Mouse (Mus musculus): ENCODE results near the gene Cyb561d2. TPM values are rescaled to one million over a fixed set of nuclear protein-coding genes. Genes with fewer than 3 reads are reported as not detected.

Gene Cyb561d2
- polyA plus RNA-seq, 1 experiment = 33.1 TPM

DNA sequence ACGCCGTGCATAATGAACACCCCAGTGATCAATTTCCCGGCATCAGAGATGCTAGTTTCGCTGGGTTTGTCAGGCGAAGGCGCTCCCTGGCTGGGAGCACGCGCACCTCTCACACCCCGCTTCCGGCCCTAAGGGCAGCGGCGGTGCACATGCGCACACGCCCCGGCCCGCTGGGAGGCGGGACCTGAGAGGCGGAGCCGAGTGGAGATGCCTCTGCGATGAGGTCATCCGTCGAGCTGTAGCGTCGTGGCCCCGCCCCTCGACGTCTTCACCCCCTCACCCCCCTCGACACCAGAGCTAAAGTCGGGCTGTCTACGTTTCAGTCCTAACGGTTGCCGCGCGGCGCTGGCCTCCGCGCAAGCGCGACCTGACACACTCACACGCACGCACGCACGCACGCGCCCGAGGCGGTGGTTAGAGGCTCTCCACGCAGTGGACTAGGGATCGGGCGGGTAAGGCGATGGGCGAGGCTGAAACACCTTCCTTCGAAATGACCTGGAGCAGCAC, 12.4 kb upstream of the Cyb561d2 start:
- Histone ChIP-seq H3K27me3 (ENCODE audit: control insufficient read depth, insufficient read depth, low read length) (no peaks in the 10 kb centered on the region), H3K36me3 (ENCODE audit: control insufficient read depth, insufficient read depth, low read length) (peaks cover 21% of the 10 kb centered on the region), H3K27ac (ENCODE audit: insufficient read depth, low read length) (peak overlapping the region; percentile 97), H3K4me3 (ENCODE audit: extremely low read depth, insufficient read depth, insufficient read length) (peak overlapping the region; percentile 91), H3K4me1 (ENCODE audit: control insufficient read depth, insufficient read depth, insufficient read length) (peaks cover 31% of the 10 kb centered on the region)
- TF ChIP-seq CTCF (IDR thresholded peaks at IDR 0.05; ENCODE audit: extremely low read depth, insufficient read depth, insufficient read length, insufficient replicate concordance) (no peak), POLR2A (IDR thresholded peaks at IDR 0.05; ENCODE audit: low read depth, low read length) (peak; percentile 91)
- DNase-seq (ENCODE audit: low read depth in 1 of 2, low spot score in 2 of 2) = peak; percentile 91 to 98
- WGBS = under 1% methylated on average over 52 of the region's 53 CpGs

DNA sequence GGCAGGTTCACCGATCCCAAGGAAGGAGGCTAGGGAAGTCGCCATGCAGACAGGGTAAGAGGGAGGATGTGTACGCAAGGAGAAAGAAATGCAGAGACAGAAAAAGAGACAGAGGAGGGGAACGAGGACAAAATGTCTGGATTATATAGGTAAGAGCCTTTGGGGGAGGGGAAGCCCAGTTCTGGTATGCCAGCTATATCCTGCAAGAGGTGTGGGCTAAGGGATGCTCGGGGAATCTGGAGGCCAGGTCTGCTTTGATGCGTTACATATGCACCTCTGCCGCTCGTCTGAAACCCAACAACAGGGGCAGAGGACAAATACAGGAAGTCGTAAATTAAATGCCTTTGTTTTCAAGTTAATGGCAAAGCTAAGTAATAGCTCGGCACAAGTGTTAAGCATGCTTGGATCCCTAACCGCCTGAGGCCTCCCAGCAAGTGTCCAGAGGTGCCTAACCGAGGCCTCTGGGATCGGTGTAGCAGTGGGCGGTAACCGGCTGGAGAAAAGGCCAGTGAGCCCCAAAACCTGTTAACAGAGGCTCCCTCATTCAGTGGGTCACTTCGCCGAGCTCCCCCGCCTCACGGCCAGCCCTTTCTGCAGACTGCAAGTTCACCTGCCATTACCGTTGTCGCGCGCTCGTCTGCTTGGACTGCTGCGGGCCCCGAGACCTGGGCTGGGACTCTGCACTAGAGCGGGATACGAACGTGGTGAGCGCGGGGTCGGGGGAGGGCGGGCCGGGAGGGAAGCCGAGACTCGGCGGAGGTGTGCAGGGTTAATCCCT, 11.7 kb upstream of the Cyb561d2 start:
- WGBS = 4% methylated on average over 37 of the region's 37 CpGs
- TF ChIP-seq POLR2A (IDR thresholded peaks at IDR 0.05; ENCODE audit: low read depth, low read length) (no peak), CTCF (IDR thresholded peaks at IDR 0.05; ENCODE audit: extremely low read depth, insufficient read depth, insufficient read length, insufficient replicate concordance) (no peak)
- H3K36me3 ChIP-seq (ENCODE audit: control insufficient read depth, insufficient read depth, low read length) = peaks cover 15% of the 10 kb centered on the region
- H3K27me3 ChIP-seq (ENCODE audit: control insufficient read depth, insufficient read depth, low read length) = no peaks in the 10 kb centered on the region
- peak overlapping the region; percentile 91 for H3K27ac ChIP-seq (ENCODE audit: insufficient read depth, low read length)
- peaks cover 31% of the 10 kb centered on the region for H3K4me1 ChIP-seq (ENCODE audit: control insufficient read depth, insufficient read depth, insufficient read length)
- H3K4me3 ChIP-seq (ENCODE audit: extremely low read depth, insufficient read depth, insufficient read length) = peak overlapping the region; percentile 70
- DNase-seq (ENCODE audit: low read depth in 1 of 2, low spot score in 2 of 2) = peak in 1 of 2 experiments; percentile 52

DNA sequence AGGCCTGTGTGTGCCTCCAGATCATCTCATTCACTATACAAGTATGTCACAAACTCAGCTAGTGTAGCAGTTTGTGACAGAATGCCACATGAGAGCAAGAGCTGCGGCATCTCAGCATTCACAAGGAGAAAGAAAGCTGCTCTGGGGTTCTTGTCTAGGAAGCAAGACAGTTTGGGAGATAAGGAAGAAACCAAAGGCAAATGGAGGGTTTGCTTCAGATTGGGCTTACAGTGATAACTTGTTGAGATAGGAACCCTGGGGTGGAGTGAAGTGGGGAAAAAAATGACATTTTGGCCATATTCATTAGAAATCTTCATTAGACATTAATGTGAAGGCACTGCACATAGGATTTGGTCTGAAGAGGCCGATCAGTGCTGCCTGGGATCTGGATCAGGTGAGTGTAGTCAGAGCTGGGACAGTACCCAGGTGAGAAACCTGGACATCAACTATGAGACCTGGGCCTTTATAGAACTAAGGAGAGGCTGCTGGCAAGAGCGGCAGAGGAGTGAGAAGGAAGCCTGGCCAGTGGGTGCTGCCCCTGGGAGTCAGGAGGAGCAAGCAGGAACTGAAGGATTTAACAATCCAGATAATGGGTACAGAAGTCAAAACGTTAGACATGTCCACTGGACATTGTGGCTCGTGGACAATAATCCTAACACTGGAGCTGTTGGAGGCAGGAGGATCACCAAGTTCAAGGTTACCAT, 10.8 kb upstream of the Cyb561d2 start:
- Histone ChIP-seq H3K4me3 (ENCODE audit: extremely low read depth, insufficient read depth, insufficient read length) (no peak overlapping the region), H3K36me3 (ENCODE audit: control insufficient read depth, insufficient read depth, low read length) (peaks cover 8% of the 10 kb centered on the region), H3K27me3 (ENCODE audit: control insufficient read depth, insufficient read depth, low read length) (no peaks in the 10 kb centered on the region), H3K4me1 (ENCODE audit: control insufficient read depth, insufficient read depth, insufficient read length) (peaks cover 31% of the 10 kb centered on the region), H3K27ac (ENCODE audit: insufficient read depth, low read length) (no peak overlapping the region)
- no peak for DNase-seq (ENCODE audit: low read depth in 1 of 2, low spot score in 2 of 2)
- 83% methylated on average over 5 of the region's 5 CpGs for WGBS
- no peak for TF ChIP-seq POLR2A (IDR thresholded peaks at IDR 0.05; ENCODE audit: low read depth, low read length)
- TF ChIP-seq CTCF (IDR thresholded peaks at IDR 0.05; ENCODE audit: extremely low read depth, insufficient read depth, insufficient read length, insufficient replicate concordance) = no peak

DNA sequence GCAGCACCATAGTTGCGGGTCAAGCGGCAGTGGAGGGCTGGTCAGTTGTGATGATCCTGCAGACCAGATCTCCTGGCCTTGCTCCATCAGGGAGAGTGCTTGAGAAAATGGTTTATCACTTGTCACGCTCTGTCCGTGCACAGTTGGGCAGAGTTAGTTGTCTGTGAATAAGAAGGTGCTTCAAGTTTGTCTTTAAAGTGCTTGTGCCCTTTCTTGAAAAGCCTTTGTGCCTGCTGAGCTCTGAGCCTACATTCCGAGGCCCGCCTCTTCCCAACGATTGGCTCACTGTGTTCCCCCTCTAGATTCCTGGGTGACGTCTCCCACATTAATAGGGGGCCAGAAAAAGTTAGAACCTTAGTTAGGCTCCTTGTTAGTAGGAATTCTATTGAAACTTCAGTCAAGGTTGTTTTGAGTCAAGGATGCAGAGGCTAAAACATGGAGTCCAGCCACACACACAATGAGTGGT, 9.9 kb upstream of the Cyb561d2 start:
- Histone ChIP-seq H3K27ac (ENCODE audit: insufficient read depth, low read length) (peak overlapping the region; percentile 80), H3K4me3 (ENCODE audit: extremely low read depth, insufficient read depth, insufficient read length) (peak overlapping the region; percentile 58; the same call in 1 of the 2 replicates), H3K27me3 (ENCODE audit: control insufficient read depth, insufficient read depth, low read length) (no peaks in the 10 kb centered on the region), H3K36me3 (ENCODE audit: control insufficient read depth, insufficient read depth, low read length) (no peaks in the 10 kb centered on the region), H3K4me1 (ENCODE audit: control insufficient read depth, insufficient read depth, insufficient read length) (peaks cover 38% of the 10 kb centered on the region)
- WGBS = 53% methylated on average over 8 of the region's 8 CpGs
- no peak for TF ChIP-seq CTCF (IDR thresholded peaks at IDR 0.05; ENCODE audit: extremely low read depth, insufficient read depth, insufficient read length, insufficient replicate concordance)
- no peak for TF ChIP-seq POLR2A (IDR thresholded peaks at IDR 0.05; ENCODE audit: low read depth, low read length)
- DNase-seq (ENCODE audit: low read depth in 1 of 2, low spot score in 2 of 2) = no peak

DNA sequence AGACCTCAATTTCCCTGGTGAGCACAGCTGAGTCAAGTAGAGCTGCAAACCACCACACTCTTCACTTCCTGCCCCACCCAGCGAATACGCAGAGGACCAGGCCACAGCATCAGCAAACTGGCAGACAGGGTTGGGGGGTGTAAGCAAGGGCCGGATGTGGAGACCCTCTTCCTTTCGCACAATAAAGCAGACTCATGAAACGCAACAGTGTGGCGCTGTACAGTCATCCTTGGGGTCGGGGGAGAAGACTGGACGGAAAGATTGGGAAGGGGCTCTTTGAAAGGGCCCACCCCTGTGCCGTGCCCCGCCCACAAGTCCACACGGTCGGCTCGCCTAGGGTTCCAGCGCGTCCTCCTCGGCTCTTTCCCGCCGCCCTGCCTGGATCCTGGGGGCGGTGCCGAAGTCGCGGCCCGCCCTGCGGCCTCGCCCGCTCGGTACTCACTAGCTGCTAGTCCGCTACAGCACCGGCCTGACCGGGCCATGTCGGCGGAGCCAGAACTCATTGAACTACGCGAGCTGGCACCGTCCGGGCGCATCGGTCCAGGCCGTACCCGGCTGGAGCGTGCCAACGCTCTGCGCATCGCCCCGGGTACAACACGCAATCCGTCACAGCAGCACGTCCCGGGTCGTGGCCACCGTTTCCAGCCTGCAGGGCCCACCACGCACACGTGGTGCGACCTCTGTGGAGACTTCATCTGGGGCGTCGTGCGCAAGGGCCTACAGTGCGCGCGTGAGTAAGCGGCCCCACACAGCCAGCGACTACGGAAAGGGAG, 9.3 kb upstream of the Cyb561d2 start, which contains the start of gene Rassf1:
Gene Rassf1, plus strand, starts transcription at position 439 of the 773 bp plus-strand sequence.
- H3K4me3 ChIP-seq (ENCODE audit: extremely low read depth, insufficient read depth, insufficient read length) = peak within 1 kb of the TSS; percentile 58
- peaks cover 36% of the 10 kb centered on the region for H3K4me1 ChIP-seq (ENCODE audit: control insufficient read depth, insufficient read depth, insufficient read length)
- peak within 1 kb of the TSS; percentile 80 for H3K27ac ChIP-seq (ENCODE audit: insufficient read depth, low read length)
- H3K27me3 ChIP-seq (ENCODE audit: control insufficient read depth, insufficient read depth, low read length) = no peaks in the 10 kb centered on the region
- WGBS = 4% methylated on average over 63 of the region's 63 CpGs
- peak; percentile 73 to 74 for DNase-seq (ENCODE audit: low read depth in 1 of 2, low spot score in 2 of 2)
- TF ChIP-seq CTCF (IDR thresholded peaks at IDR 0.05; ENCODE audit: extremely low read depth, insufficient read depth, insufficient read length, insufficient replicate concordance) (no peak), POLR2A (IDR thresholded peaks at IDR 0.05; ENCODE audit: low read depth, low read length) (no peak)
- H3K36me3 ChIP-seq (ENCODE audit: control insufficient read depth, insufficient read depth, low read length) = no peaks in the 10 kb centered on the region

DNA sequence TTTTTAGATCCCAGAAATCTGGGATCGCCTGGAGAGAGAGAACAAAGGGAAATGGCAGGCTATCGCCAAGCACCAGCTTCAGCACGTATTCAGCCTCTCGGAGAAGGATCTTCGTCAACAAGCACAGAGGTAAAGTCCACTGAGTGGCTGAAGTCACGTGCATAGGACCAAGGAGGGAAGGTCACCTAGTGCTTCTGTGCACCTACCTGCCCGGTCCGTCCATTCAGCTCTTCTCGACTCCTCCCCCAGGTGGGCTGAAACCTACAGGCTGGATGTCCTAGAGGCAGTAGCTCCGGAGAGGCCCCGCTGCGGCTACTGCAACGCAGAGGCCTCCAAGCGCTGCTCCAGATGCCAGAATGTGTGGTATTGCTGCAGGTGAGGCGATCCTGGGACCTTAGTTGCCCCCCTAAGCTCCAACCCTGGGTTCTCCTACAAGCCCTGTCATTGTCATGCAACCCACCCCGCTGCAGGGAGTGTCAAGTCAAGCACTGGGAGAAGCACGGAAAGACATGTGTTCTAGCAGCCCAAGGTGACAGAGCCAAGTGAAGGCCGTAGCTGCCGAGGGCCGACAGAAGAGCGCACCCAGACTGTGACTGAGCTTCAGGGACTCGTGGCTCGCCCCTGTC, 8.6 kb upstream of the Cyb561d2 start:
- no peaks in the 10 kb centered on the region for H3K36me3 ChIP-seq (ENCODE audit: control insufficient read depth, insufficient read depth, low read length)
- peaks cover 33% of the 10 kb centered on the region for H3K4me1 ChIP-seq (ENCODE audit: control insufficient read depth, insufficient read depth, insufficient read length)
- no peak for DNase-seq (ENCODE audit: low read depth in 1 of 2, low spot score in 2 of 2)
- peak overlapping the region; percentile 62 for H3K27ac ChIP-seq (ENCODE audit: insufficient read depth, low read length)
- TF ChIP-seq CTCF (IDR thresholded peaks at IDR 0.05; ENCODE audit: extremely low read depth, insufficient read depth, insufficient read length, insufficient replicate concordance) (no peak), POLR2A (IDR thresholded peaks at IDR 0.05; ENCODE audit: low read depth, low read length) (no peak)
- no peak overlapping the region for H3K4me3 ChIP-seq (ENCODE audit: extremely low read depth, insufficient read depth, insufficient read length)
- H3K27me3 ChIP-seq (ENCODE audit: control insufficient read depth, insufficient read depth, low read length) = no peaks in the 10 kb centered on the region
- 64% methylated on average over 23 of the region's 23 CpGs for WGBS

Data from spleen, adult 2 months (tissue).